Comparison of ENCODE assay signal across 8 mouse cellular contexts in the genomic region with DNA sequence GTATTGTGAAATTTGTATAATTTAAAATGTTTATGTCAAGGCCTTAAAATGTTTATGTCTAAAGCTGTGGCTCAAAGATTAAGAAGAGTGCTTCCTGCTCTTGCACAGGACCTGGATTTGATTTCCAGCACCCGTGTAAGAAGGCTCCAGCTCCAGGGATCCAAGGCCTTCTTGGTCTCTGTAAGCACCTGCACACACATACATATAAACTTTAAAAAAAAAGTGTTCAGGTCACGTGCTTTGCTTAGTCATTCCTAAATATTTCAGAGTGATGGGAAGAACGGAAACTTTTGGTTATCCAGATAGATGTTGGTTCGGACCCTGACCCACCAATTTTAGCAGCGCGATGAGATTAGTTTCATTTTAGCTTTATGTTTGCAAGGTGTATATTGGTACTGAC. TPM values are rescaled to one million over a fixed set of nuclear protein-coding genes. Genes with fewer than 3 reads are reported as not detected.
DNase-seq lines count a peak whose midpoint lies in the region; ATAC-seq lines count a peak whose summit lies in the region.

No protein-coding gene starts in this region.

- peaks cover 15% of the 10 kb centered on the region for H3K4me1 ChIP-seq in heart, embryonic 15.5 days (replicated peaks)
- peaks cover 16% of the 10 kb centered on the region for H3K4me1 ChIP-seq in hindbrain, embryonic 13.5 days (replicated peaks)
- H3K4me1 ChIP-seq in midbrain, embryonic 14.5 days (ENCODE audit: control insufficient read depth, insufficient read depth, low read length) = peaks cover 9% of the 10 kb centered on the region; the same call in 1 of the 2 replicates

- H3K27ac ChIP-seq in heart, embryonic 15.5 days = peak overlapping the region; percentile 95
- peak overlapping the region; percentile 94 for H3K27ac ChIP-seq in hindbrain, embryonic 13.5 days
- peak overlapping the region; percentile 91 for H3K27ac ChIP-seq in midbrain, embryonic 14.5 days (replicated peaks; ENCODE audit: low read depth, low read length)

- WGBS in heart, embryonic 15.5 days = 72% methylated on average over 6 of the region's 6 CpGs
- 73% methylated on average over 6 of the region's 6 CpGs for WGBS in hindbrain, embryonic 13.5 days
- WGBS in midbrain, embryonic 14.5 days = 72% methylated on average over 6 of the region's 6 CpGs

- H3K4me3 ChIP-seq in heart, embryonic 15.5 days = peak overlapping the region; percentile 85
- peak overlapping the region; percentile 74 for H3K4me3 ChIP-seq in hindbrain, embryonic 13.5 days
- H3K4me3 ChIP-seq in midbrain, embryonic 14.5 days (replicated peaks; ENCODE audit: low read depth, low read length) = peak overlapping the region; percentile 75

- H3K9ac ChIP-seq in heart, embryonic 15.5 days = no peak overlapping the region
- peak overlapping the region; percentile 89; the same call in 1 of the 2 replicates for H3K9ac ChIP-seq in hindbrain, embryonic 13.5 days
- H3K9ac ChIP-seq in midbrain, embryonic 14.5 days (replicated peaks; ENCODE audit: low read length) = no peak overlapping the region; the same call in 1 of the 2 replicates

- no peaks in the 10 kb centered on the region for H3K27me3 ChIP-seq in heart, embryonic 15.5 days
- no peaks in the 10 kb centered on the region for H3K27me3 ChIP-seq in hindbrain, embryonic 13.5 days
- no peaks in the 10 kb centered on the region for H3K27me3 ChIP-seq in midbrain, embryonic 14.5 days (ENCODE audit: control insufficient read depth, insufficient read depth, low read length)

- DNase-seq in heart, postnatal 4 days = no peak
- DNase-seq in MN1 (ENCODE audit: low spot score) = peak; percentile 37
- DNase-seq in midbrain, embryonic 14.5 days = no peak
- no peak for DNase-seq in layer of hippocampus, postnatal 10 days (ENCODE audit: low spot score in 2 of 2)
- no peak for DNase-seq in natural killer cell, adult 2 months (ENCODE audit: low spot score in 2 of 2)

- no peaks in the 10 kb centered on the region for H3K9me3 ChIP-seq in heart, embryonic 15.5 days (replicated peaks)
- no peaks in the 10 kb centered on the region for H3K9me3 ChIP-seq in hindbrain, embryonic 13.5 days
- H3K9me3 ChIP-seq in midbrain, embryonic 14.5 days (ENCODE audit: control insufficient read depth, low read length) = no peaks in the 10 kb centered on the region

- no peaks in the 10 kb centered on the region for H3K36me3 ChIP-seq in heart, embryonic 15.5 days
- H3K36me3 ChIP-seq in hindbrain, embryonic 13.5 days = peaks cover 8% of the 10 kb centered on the region
- peaks cover 4% of the 10 kb centered on the region; the same call in 1 of the 2 replicates for H3K36me3 ChIP-seq in midbrain, embryonic 14.5 days (ENCODE audit: control insufficient read depth, insufficient read depth, low read length)

- H3K4me2 ChIP-seq in heart, embryonic 15.5 days = peak overlapping the region; percentile 96
- peak overlapping the region; percentile 80 for H3K4me2 ChIP-seq in hindbrain, embryonic 13.5 days
- peak overlapping the region; percentile 82 for H3K4me2 ChIP-seq in midbrain, embryonic 14.5 days (ENCODE audit: low read length)

- no peak for ATAC-seq in heart, embryonic 15.5 days (replicated peaks; ENCODE audit: insufficient number of reproducible peaks, insufficient read depth, low FRiP score, low read depth)
- ATAC-seq in hindbrain, embryonic 13.5 days (ENCODE audit: low FRiP score) = no peak
- no peak for ATAC-seq in midbrain, embryonic 14.5 days (ENCODE audit: low FRiP score, low TSS enrichment)
- no peak for ATAC-seq in erythroid progenitor cell, adult 5-6 weeks (replicated peaks; ENCODE audit: low FRiP score, poor library complexity, severe bottlenecking)

RNA-seq across cellular contexts. Expression of a gene that starts 0.6 kb away (rescaled TPM):
- polyA plus RNA-seq in heart, embryonic 15.5 days (2015; fragmentation: Nextera tagmentation; extraction: Ambion mirVana) = 4.3 and 4.6 TPM in 2 replicates
- 1 to 10 TPM; 5.1 to 5.8 TPM for total RNA-seq in heart, postnatal 4 days (2021)
- 8.9 and 9.9 TPM in 2 replicates for polyA plus RNA-seq in hindbrain, embryonic 13.5 days (2015; fragmentation: Nextera tagmentation; extraction: Ambion mirVana)
- polyA plus RNA-seq in midbrain, embryonic 14.5 days (2014; fragmentation: Nextera tagmentation; extraction: Ambion mirVana) = 8.5 and 9.6 TPM in 2 replicates
- total RNA-seq in layer of hippocampus, postnatal 10 days (2021) = 1 to 10 TPM; 9.3 to 9.6 TPM
- total RNA-seq in erythroid progenitor cell, adult 5-6 weeks (2015; ENCODE audit: low replicate concordance) = not detected in 2 replicates
- 0.53 TPM in 1 of 2 replicates, not detected in the other for total RNA-seq in erythroid progenitor cell, adult 5-6 weeks (2017; ENCODE audit: low replicate concordance)

RNA-seq across cellular contexts. Expression of a gene that starts 31.5 kb away (rescaled TPM):
- 0.49 and 1.7 TPM in 2 replicates for polyA plus RNA-seq in heart, embryonic 15.5 days (2015; fragmentation: Nextera tagmentation; extraction: Ambion mirVana)
- 1 to 10 TPM in 1 of 2 experiments, under 1 TPM in 1; 0.95 to 1.1 TPM for total RNA-seq in heart, postnatal 4 days (2021)
- 9.5 and 11.1 TPM in 2 replicates for polyA plus RNA-seq in hindbrain, embryonic 13.5 days (2015; fragmentation: Nextera tagmentation; extraction: Ambion mirVana)
- polyA plus RNA-seq in midbrain, embryonic 14.5 days (2014; fragmentation: Nextera tagmentation; extraction: Ambion mirVana) = 13.7 and 22.2 TPM in 2 replicates
- total RNA-seq in layer of hippocampus, postnatal 10 days (2021) = 10 to 100 TPM; 44.4 to 52.4 TPM
- total RNA-seq in erythroid progenitor cell, adult 5-6 weeks (2015; ENCODE audit: low replicate concordance) = not detected in 2 replicates
- not detected in 2 replicates for total RNA-seq in erythroid progenitor cell, adult 5-6 weeks (2017; ENCODE audit: low replicate concordance)

RNA-seq across cellular contexts. Expression of a gene that starts 45.9 kb away (rescaled TPM):
- 39.5 and 44.9 TPM in 2 replicates for polyA plus RNA-seq in heart, embryonic 15.5 days (2015; fragmentation: Nextera tagmentation; extraction: Ambion mirVana)
- 10 to 100 TPM; 55.0 to 59.0 TPM for total RNA-seq in heart, postnatal 4 days (2021)
- polyA plus RNA-seq in hindbrain, embryonic 13.5 days (2015; fragmentation: Nextera tagmentation; extraction: Ambion mirVana) = 28.6 and 33.8 TPM in 2 replicates
- polyA plus RNA-seq in midbrain, embryonic 14.5 days (2014; fragmentation: Nextera tagmentation; extraction: Ambion mirVana) = 23.5 and 24.1 TPM in 2 replicates
- total RNA-seq in layer of hippocampus, postnatal 10 days (2021) = 10 to 100 TPM; 39.0 to 41.0 TPM
- total RNA-seq in erythroid progenitor cell, adult 5-6 weeks (2015; ENCODE audit: low replicate concordance) = 2.2 and 21.8 TPM in 2 replicates
- total RNA-seq in erythroid progenitor cell, adult 5-6 weeks (2017; ENCODE audit: low replicate concordance) = 6.5 and 53.0 TPM in 2 replicates

RNA-seq across cellular contexts. Expression of a gene that starts 54.8 kb away (rescaled TPM):
- 6.4 and 6.5 TPM in 2 replicates for polyA plus RNA-seq in heart, embryonic 15.5 days (2015; fragmentation: Nextera tagmentation; extraction: Ambion mirVana)
- 10 to 100 TPM; 24.2 to 25.8 TPM for total RNA-seq in heart, postnatal 4 days (2021)
- polyA plus RNA-seq in hindbrain, embryonic 13.5 days (2015; fragmentation: Nextera tagmentation; extraction: Ambion mirVana) = 18.0 and 19.1 TPM in 2 replicates
- polyA plus RNA-seq in midbrain, embryonic 14.5 days (2014; fragmentation: Nextera tagmentation; extraction: Ambion mirVana) = 26.2 and 28.0 TPM in 2 replicates
- 10 to 100 TPM; 78.1 to 81.5 TPM for total RNA-seq in layer of hippocampus, postnatal 10 days (2021)
- 0.72 and 8.8 TPM in 2 replicates for total RNA-seq in erythroid progenitor cell, adult 5-6 weeks (2015; ENCODE audit: low replicate concordance)
- total RNA-seq in erythroid progenitor cell, adult 5-6 weeks (2017; ENCODE audit: low replicate concordance) = 3.3 and 10.1 TPM in 2 replicates

Comparison
In these comparisons a context has a peak if more than half of its experiments do, and no peak if none do; other contexts are left out.
1. RNA of a gene that starts 0.6 kb away (total RNA-seq): 9.3 to 9.6 TPM in layer of hippocampus, postnatal 10 days and 5.1 to 5.8 TPM in heart, postnatal 4 days; 0.53 TPM in erythroid progenitor cell, adult 5-6 weeks; every median in the first group is over 4 times any median in the second.
2. RNA of a gene that starts 31.5 kb away (total RNA-seq): 44.4 to 52.4 TPM in layer of hippocampus, postnatal 10 days; 0.95 to 1.1 TPM in heart, postnatal 4 days and not detected in erythroid progenitor cell, adult 5-6 weeks; every median in the first group is over 10 times any median in the second.
3. Peak in every context shown above with its lines, with median percentiles within 50 percentile points of each other: H3K27ac ChIP-seq, H3K4me2 ChIP-seq and H3K4me3 ChIP-seq.